In the genomic region with DNA sequence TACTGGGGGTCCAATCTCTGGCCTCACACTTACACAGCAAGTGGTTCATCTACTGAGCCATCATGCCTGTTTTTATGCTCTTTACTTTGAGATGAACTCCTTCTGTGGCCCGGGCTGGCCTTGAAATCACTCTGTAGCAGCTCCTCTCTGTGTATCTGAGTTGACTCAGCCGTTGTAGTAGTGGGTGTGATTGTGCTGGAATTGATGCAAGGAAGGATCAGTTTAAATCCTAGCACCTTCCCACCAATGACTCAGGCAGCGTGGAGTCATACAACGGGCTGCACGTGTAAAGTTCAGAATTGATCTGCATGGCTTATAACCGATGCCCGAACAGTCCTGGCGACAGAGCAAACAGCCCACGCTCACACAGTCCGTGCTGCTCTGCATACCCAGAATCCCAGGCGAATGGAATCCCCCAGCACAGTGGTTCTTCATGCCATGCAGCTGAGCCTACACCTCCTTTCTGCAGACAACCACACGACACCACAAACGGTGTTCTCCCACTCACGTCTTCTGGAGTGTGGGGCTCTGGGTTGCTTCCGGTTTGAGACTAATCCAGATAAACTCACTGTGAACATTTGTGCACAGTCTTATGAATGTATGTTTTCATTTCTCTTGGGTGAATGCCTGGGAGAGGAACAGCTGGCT, we compare ENCODE assay signal across 16 mouse cellular contexts.
DNase-seq lines count a peak whose midpoint lies in the region; ATAC-seq and TF ChIP-seq lines count a peak whose summit lies in the region.
"Had no signal": no experiment of that assay in that cellular context is flagged by ENCODE, and none has a peak within 500 bp of the region (broad histone marks: within the 10 kb centered on the region; RNA-seq: fewer than 3 reads in every experiment).

No protein-coding gene starts in this region.

- H3K4me3 ChIP-seq in limb, embryonic 14.5 days (replicated peaks; ENCODE audit: low read length) = no peak overlapping the region
- H3K4me3 ChIP-seq in limb, embryonic 10.5 days = no peak overlapping the region
- no peak overlapping the region for H3K4me3 ChIP-seq in stomach, embryonic 15.5 days (replicated peaks)
- H3K4me3 ChIP-seq: embryonic facial prominence, embryonic 12.5 days; heart, embryonic 15.5 days; limb, embryonic 15.5 days had no signal

- H3K9me3 ChIP-seq in limb, embryonic 14.5 days (ENCODE audit: control insufficient read depth, low read length) = no peaks in the 10 kb centered on the region
- H3K9me3 ChIP-seq in limb, embryonic 10.5 days (replicated peaks) = no peaks in the 10 kb centered on the region
- H3K9me3 ChIP-seq in stomach, embryonic 15.5 days = no peaks in the 10 kb centered on the region
- H3K9me3 ChIP-seq: embryonic facial prominence, embryonic 12.5 days; heart, embryonic 15.5 days; limb, embryonic 15.5 days had no signal

- ATAC-seq in limb, embryonic 14.5 days (ENCODE audit: low FRiP score, low read depth) = no peak
- ATAC-seq in stomach, embryonic 15.5 days (ENCODE audit: insufficient read depth, low FRiP score, low read depth) = peak; percentile 13; the same call in 1 of the 2 replicates
- ATAC-seq: CD4-positive, CD25-positive, alpha-beta regulatory T cell, adult 4 months; hindbrain, embryonic 16.5 days; Patski had no signal

- no peak for TF ChIP-seq POLR2A in limb, embryonic 14.5 days (IDR thresholded peaks at IDR 0.05; ENCODE audit: borderline replicate concordance, extremely low read depth, insufficient read depth, insufficient read length)

- no peaks in the 10 kb centered on the region for H3K36me3 ChIP-seq in limb, embryonic 14.5 days (ENCODE audit: control insufficient read depth, insufficient read depth, low read length)
- no peaks in the 10 kb centered on the region for H3K36me3 ChIP-seq in limb, embryonic 10.5 days
- no peaks in the 10 kb centered on the region for H3K36me3 ChIP-seq in stomach, embryonic 15.5 days
- H3K36me3 ChIP-seq: embryonic facial prominence, embryonic 12.5 days; heart, embryonic 15.5 days; limb, embryonic 15.5 days had no signal

- no peak overlapping the region for H3K4me2 ChIP-seq in limb, embryonic 14.5 days (replicated peaks; ENCODE audit: low read depth, low read length, severe bottlenecking)
- H3K4me2 ChIP-seq in stomach, embryonic 15.5 days = no peak overlapping the region
- H3K4me2 ChIP-seq: embryonic facial prominence, embryonic 12.5 days; heart, embryonic 15.5 days; limb, embryonic 15.5 days had no signal

- DNase-seq in limb, embryonic 14.5 days (ENCODE audit: low spot score) = peak; percentile 26
- DNase-seq in limb, embryonic 10.5 days (ENCODE audit: low spot score) = no peak
- DNase-seq in frontal cortex, postnatal 25 days (ENCODE audit: low spot score in 2 of 2) = peak; percentile 10 to 26
- DNase-seq in layer of hippocampus, postnatal 36 days = peak; percentile 34 to 43
- DNase-seq in spleen, postnatal 10 days (ENCODE audit: low spot score in 2 of 2) = no peak
- no peak for DNase-seq in cerebellum, adult 9-10 months
- DNase-seq: cerebellum, adult 2 months; kidney, postnatal 10 days; thymus, adult 2 months had no signal

- H3K27ac ChIP-seq in limb, embryonic 14.5 days (replicated peaks; ENCODE audit: low read depth, low read length) = no peak overlapping the region
- H3K27ac ChIP-seq in limb, embryonic 10.5 days = no peak overlapping the region
- H3K27ac ChIP-seq in stomach, embryonic 15.5 days = peak overlapping the region; percentile 57; the same call in 1 of the 2 replicates
- H3K27ac ChIP-seq: embryonic facial prominence, embryonic 12.5 days; heart, embryonic 15.5 days; limb, embryonic 15.5 days had no signal

- H3K27me3 ChIP-seq in limb, embryonic 14.5 days (ENCODE audit: control insufficient read depth, insufficient read depth, low read length) = no peaks in the 10 kb centered on the region
- H3K27me3 ChIP-seq in limb, embryonic 10.5 days (ENCODE audit: low read depth, poor library complexity, severe bottlenecking) = no peaks in the 10 kb centered on the region
- H3K27me3 ChIP-seq in stomach, embryonic 15.5 days (replicated peaks) = no peaks in the 10 kb centered on the region
- H3K27me3 ChIP-seq: embryonic facial prominence, embryonic 12.5 days; heart, embryonic 15.5 days; limb, embryonic 15.5 days; Patski had no signal

- peaks cover 6% of the 10 kb centered on the region; the same call in 1 of the 2 replicates for H3K4me1 ChIP-seq in limb, embryonic 14.5 days (ENCODE audit: control insufficient read depth, insufficient read depth, low read length)
- peaks cover 11% of the 10 kb centered on the region for H3K4me1 ChIP-seq in limb, embryonic 10.5 days
- H3K4me1 ChIP-seq in stomach, embryonic 15.5 days = peaks cover 7% of the 10 kb centered on the region; the same call in 1 of the 2 replicates

- H3K9ac ChIP-seq in limb, embryonic 14.5 days (ENCODE audit: low read depth, low read length, severe bottlenecking) = no peak overlapping the region
- H3K9ac ChIP-seq in stomach, embryonic 15.5 days = no peak overlapping the region
- H3K9ac ChIP-seq: embryonic facial prominence, embryonic 12.5 days; heart, embryonic 15.5 days; limb, embryonic 15.5 days had no signal

- 81% methylated on average over 15 of the region's 15 CpGs for WGBS in limb, embryonic 14.5 days
- 93% methylated on average over 15 of the region's 15 CpGs for WGBS in limb, embryonic 10.5 days
- WGBS in stomach, embryonic 15.5 days = 61% methylated on average over 15 of the region's 15 CpGs

Comparison
In these comparisons a context has a peak if more than half of its experiments do, and no peak if none do; other contexts are left out.
1. DNase-seq: peak in limb, embryonic 14.5 days (single experiment), frontal cortex, postnatal 25 days (2 of 2) and layer of hippocampus, postnatal 36 days (2 of 2); none in limb, embryonic 10.5 days (single experiment), spleen, postnatal 10 days (0 of 2) and cerebellum, adult 9-10 months (single experiment).